Mouse (Mus musculus) liver, embryonic 14.5 days (tissue): ENCODE measurements around the gene Trpv2. TPM values are rescaled to one million over a fixed set of nuclear protein-coding genes. Genes with fewer than 3 reads are reported as not detected.

Experiments
- ATAC-seq: fragments of 200-750 bp; cut with Nextera tagmentation; 2 replicates; pipeline ENCODE4 v1.8.0; 2017; ENCODE audit warnings: moderate number of reproducible peaks, mild to moderate bottlenecking, moderate library complexity; ENCODE audit not compliant: insufficient read depth
- DNase-seq, 3 experiments: peaks; one replicate each; pipeline ENCODE4 v3.0.0-alpha.2; 2012 to 2013; ENCODE audit warnings: low read depth in 3 of 3, low spot score in 3 of 3
- H3K27ac ChIP-seq: fragments of 300-500 bp; sonication (generic); 2 replicates; pipeline ENCODE4 v1.5.1; 2014; ENCODE audit warnings: moderate library complexity, mild to moderate bottlenecking, control low read depth, inconsistent platforms
- H3K27me3 ChIP-seq: fragments of 300-500 bp; sonication (generic); 2 replicates; pipeline ENCODE4 v1.6.1; 2014; ENCODE audit warnings: mild to moderate bottlenecking, low read length, moderate library complexity; ENCODE audit not compliant: control insufficient read depth, insufficient read depth
- H3K36me3 ChIP-seq: fragments of 300-500 bp; sonication (generic); replicated peaks from 2 replicates; pipeline ENCODE4 v1.6.1; 2014; ENCODE audit warnings: low read depth; ENCODE audit not compliant: control insufficient read depth, insufficient read depth
- H3K4me1 ChIP-seq, 2 experiments: fragments of 200-500 bp in 1 of 2; fragments of 300-500 bp in 1 of 2; sonication (generic) in 1 of 2; replicated peaks; 2 replicates each; pipeline ENCODE4 v1.6.1; 2012 to 2014; ENCODE audit warnings: antibody characterized with exemption in 1 of 2, inconsistent platforms in 1 of 2, low read length in 1 of 2; ENCODE audit not compliant: control insufficient read depth in 2 of 2, insufficient read depth in 2 of 2
- H3K4me2 ChIP-seq: fragments of 300-500 bp; sonication (generic); 2 replicates; pipeline ENCODE4 v1.6.1; 2014; ENCODE audit warnings: low read depth, mild to moderate bottlenecking, control low read depth, moderate library complexity
- H3K4me3 ChIP-seq, 2 experiments: fragments of 200-500 bp in 1 of 2; fragments of 300-500 bp in 1 of 2; sonication (generic) in 1 of 2; 2 replicates each; pipeline ENCODE4 v1.5.1; 2012 to 2014; ENCODE audit warnings: low read depth in 2 of 2, low read length in 2 of 2, mild to moderate bottlenecking in 2 of 2, control low read depth in 1 of 2, inconsistent platforms in 1 of 2, moderate library complexity in 1 of 2; ENCODE audit not compliant: insufficient read depth in 1 of 2
- H3K9ac ChIP-seq: fragments of 300-500 bp; sonication (generic); replicated peaks from 2 replicates; pipeline ENCODE4 v1.6.1; 2014; ENCODE audit warnings: mild to moderate bottlenecking, control low read depth, moderate library complexity
- H3K9me3 ChIP-seq: fragments of 300-500 bp; sonication (generic); 2 replicates; pipeline ENCODE4 v1.6.1; 2016; ENCODE audit warnings: low read length, mixed read lengths; ENCODE audit not compliant: control insufficient read depth
- CTCF ChIP-seq: IDR thresholded peaks from 2 replicates; pipeline ENCODE4 v1.5.1; 2016; ENCODE audit warnings: antibody characterized with exemption, low read depth, control low read depth
- EP300 ChIP-seq: IDR thresholded peaks from 2 replicates; pipeline ENCODE4 v1.6.1; 2016; ENCODE audit warnings: antibody characterized with exemption, low read depth
- WGBS: fragments of 180-500 bp; shearing (Covaris S2); extraction: QIAGEN DNeasy Blood & Tissue Kit; methylation state at CpG from one replicate; pipeline ENCODE4 v1.1.7; 2014; ENCODE audit not compliant: insufficient replicate concordance; 5-methylcytosine and 5-hydroxymethylcytosine counted together
- polyA plus RNA-seq, 2 experiments: library from polyadenylated mRNA; depleted of rRNA in 1 of 2; stranded (reverse) in 1 of 2; unstranded in 1 of 2; fragments of >200 nt; fragmentation: Nextera tagmentation in 1 of 2; extraction: Ambion mirVana in 1 of 2; gene quantifications; 2 replicates each; pipeline versions ENCODE4 v1.2.1 to v1.2.3; 2012 to 2014

The Trpv2 gene
- polyA plus RNA-seq, 2 experiments: 3.5 to 4.6 TPM

DNA sequence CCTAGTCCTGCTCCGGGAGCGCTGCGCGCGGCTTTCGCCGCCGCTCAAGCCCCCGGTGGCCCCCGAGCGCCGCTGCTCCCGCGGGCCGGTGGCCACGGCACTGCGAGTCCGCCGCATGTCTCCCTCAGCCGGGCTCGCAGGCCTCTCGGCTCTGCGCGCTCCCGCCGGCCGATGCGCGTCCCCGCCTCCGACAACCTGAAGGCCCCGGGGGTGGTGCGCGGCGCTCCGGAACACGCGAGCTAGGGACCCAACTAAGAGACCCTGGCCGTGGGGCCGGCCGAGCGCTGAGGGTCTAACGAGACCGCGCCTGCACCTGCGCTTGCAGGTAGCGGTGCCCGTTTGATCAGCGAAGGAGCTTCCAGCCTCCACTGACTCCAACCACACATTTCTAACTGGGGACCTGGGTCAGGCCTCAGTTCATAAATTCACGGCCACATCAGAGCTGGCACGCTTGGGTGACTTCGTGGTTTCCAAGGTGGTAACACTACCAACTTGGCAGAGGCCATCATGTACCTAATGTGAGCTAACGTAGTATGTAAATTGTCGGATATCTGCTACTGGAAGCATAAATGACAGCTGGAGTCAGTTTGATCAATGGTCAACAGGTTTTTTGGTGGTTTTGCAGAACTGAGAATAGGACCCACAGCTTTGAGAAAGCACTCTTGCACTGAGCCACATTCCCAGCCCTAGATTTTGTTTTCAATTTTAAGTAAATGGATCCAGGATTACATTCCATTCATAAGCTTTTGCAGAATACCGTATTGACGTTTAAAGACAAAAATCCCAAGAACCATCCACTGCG, 35.0 kb upstream of the Trpv2 start, which contains the start of gene Cenpv:
Gene Cenpv, minus strand, starts transcription at position 173 of the 802 bp plus-strand sequence.
- TF ChIP-seq EP300: no peak
- no peak for TF ChIP-seq CTCF
- ATAC-seq: peak; percentile 81

DNA sequence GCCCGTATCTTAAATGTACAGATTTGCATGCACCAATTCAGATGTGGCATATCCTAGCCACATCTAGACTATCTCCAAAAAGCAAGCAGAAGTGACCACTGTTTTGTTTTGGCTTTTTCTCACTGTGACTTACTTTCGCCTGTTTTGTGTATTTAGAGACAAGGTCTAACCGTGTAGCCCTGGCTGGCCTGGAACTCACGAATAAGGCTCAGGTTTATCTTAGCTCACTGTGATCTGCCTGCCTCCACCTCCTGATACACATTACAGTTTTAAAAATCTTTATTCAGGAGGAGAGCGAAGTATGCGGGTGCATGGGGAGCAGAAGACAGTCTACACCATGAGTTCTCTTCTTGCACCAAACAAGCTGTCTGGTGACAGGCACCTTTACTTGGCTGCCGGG, 34.1 kb upstream of the Trpv2 start:
- TF ChIP-seq CTCF: no peak
- TF ChIP-seq EP300: no peak
- WGBS: 65% methylated on average over 7 of the region's 7 CpGs
- ATAC-seq: no peak
- H3K4me3 ChIP-seq: no peak overlapping the region
- H3K9me3 ChIP-seq: no peaks in the 10 kb centered on the region
- no peak for DNase-seq
- H3K27ac ChIP-seq: no peak overlapping the region
- no peaks in the 10 kb centered on the region for H3K36me3 ChIP-seq
- H3K27me3 ChIP-seq: peaks cover 4% of the 10 kb centered on the region
- no peak overlapping the region for H3K4me2 ChIP-seq
- H3K9ac ChIP-seq: no peak overlapping the region
- peaks cover 0 to 7% of the 10 kb centered on the region in 2 experiments; a peak in 3 of 4 replicates for H3K4me1 ChIP-seq

More for the DNA sequence above, 35.0 kb upstream of the Trpv2 start, which contains the start of gene Cenpv:
- Histone ChIP-seq H3K4me2 (peak within 1 kb of the TSS; percentile 74), H3K36me3 (no peaks in the 10 kb centered on the region; the same call in 1 of the 2 replicates), H3K9me3 (no peaks in the 10 kb centered on the region), H3K27me3 (peaks cover 4% of the 10 kb centered on the region), H3K27ac (peak within 1 kb of the TSS; percentile 7; the same call in 1 of the 2 replicates), H3K4me3 (peak within 1 kb of the TSS; percentile 68 to 77), H3K4me1 (peaks cover 0 to 7% of the 10 kb centered on the region in 2 experiments; a peak in 3 of 4 replicates), H3K9ac (peak within 1 kb of the TSS; percentile 86)
- WGBS: 5% methylated on average over 57 of the region's 57 CpGs
- no peak for DNase-seq

DNA sequence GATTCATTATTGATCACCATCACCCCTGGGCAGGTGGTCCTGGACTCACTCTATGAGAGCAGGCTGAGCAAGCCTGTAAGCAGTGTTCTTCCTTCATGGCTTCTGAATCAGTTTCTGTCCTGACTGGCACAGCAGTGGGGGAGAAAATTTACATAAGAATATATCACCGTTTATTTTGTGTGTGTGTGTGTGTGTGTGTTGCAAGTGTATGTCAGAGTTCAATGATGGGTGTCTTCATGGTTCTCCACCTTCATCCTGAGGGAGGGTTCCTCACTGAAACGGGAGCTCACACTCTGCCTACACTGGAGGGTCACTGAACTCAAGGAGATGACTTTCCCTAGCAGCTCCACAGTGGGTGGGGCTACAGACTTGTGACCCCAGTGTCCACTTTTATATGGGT, 33.3 kb upstream of the Trpv2 start:
- Histone ChIP-seq H3K4me1 (peaks cover 0 to 7% of the 10 kb centered on the region in 2 experiments; a peak in 3 of 4 replicates), H3K4me2 (no peak overlapping the region), H3K9ac (no peak overlapping the region), H3K9me3 (no peaks in the 10 kb centered on the region), H3K36me3 (no peaks in the 10 kb centered on the region), H3K27ac (no peak overlapping the region), H3K27me3 (peaks cover 4% of the 10 kb centered on the region), H3K4me3 (no peak overlapping the region)
- no peak for ATAC-seq
- TF ChIP-seq CTCF: no peak
- TF ChIP-seq EP300: no peak
- no peak for DNase-seq
- 53% methylated on average over 2 of the region's 2 CpGs for WGBS

DNA sequence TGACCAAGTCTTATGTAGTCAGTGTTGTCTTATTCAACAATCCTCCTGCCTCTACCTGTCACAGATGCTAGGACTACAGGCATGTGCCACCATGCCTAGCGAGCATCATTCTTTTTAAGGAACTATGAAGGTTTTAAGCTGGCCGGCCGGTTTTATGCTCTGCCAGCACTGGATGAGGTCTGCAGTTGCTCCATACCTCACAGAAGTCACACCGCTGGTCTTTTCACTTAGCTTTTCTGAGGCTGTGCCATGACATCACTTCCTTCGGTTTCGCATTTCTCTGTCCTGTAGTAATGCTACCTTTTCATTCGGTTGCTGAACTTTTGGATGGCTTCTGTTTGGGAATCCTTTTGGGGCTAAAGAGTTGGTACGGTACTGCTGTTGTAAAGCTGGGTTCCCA, 32.7 kb upstream of the Trpv2 start:
- Histone ChIP-seq H3K9me3 (no peaks in the 10 kb centered on the region), H3K9ac (no peak overlapping the region), H3K4me2 (no peak overlapping the region), H3K27me3 (peaks cover 4% of the 10 kb centered on the region), H3K4me3 (no peak overlapping the region), H3K36me3 (no peaks in the 10 kb centered on the region), H3K27ac (no peak overlapping the region), H3K4me1 (peaks cover 0 to 7% of the 10 kb centered on the region in 2 experiments; a peak in 3 of 4 replicates)
- WGBS: 65% methylated on average over 8 of the region's 8 CpGs
- TF ChIP-seq EP300 (no peak), CTCF (no peak)
- ATAC-seq (no peak), DNase-seq (no peak)

DNA sequence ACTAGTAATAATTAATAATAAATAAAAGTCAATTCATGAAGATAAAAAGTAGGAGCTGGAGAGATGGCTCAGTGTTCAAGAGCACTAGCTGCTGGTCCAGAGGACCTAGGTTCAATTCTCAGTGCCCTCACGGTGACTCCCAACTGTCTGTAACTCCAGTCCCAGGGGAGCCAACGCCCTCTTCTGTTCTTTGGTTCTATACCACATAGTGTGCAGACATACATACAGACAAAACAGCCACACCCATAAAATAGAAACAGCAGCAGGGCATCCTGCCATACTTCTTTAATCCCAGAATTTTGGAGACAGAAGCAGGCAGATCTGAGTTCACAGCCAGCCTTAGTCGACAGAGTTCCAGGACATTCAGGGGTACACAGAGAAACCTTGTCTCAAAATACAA, 30.3 kb upstream of the Trpv2 start:
- peaks cover under 1 to 6% of the 10 kb centered on the region in 2 experiments for H3K4me1 ChIP-seq
- no peak overlapping the region for H3K4me3 ChIP-seq
- H3K27me3 ChIP-seq: peaks cover 4% of the 10 kb centered on the region
- H3K36me3 ChIP-seq: no peaks in the 10 kb centered on the region
- TF ChIP-seq CTCF (no peak), EP300 (no peak)
- ATAC-seq (no peak), DNase-seq (no peak)
- no peak overlapping the region for H3K9ac ChIP-seq
- no peaks in the 10 kb centered on the region for H3K9me3 ChIP-seq
- no peak overlapping the region for H3K4me2 ChIP-seq
- WGBS: 65% methylated on average over 3 of the region's 3 CpGs
- no peak overlapping the region for H3K27ac ChIP-seq
